Mouse (Mus musculus) heart, adult 2 months (tissue): ENCODE measurements around the gene 4931429L15Rik. TPM values are rescaled to one million over a fixed set of nuclear protein-coding genes. Genes with fewer than 3 reads are reported as not detected.
"Not testable (repeated sequence)": the region's sequence is repeated elsewhere in the genome, so short reads cannot be mapped to it uniquely, and the experiment has no call there.

ENCODE experiments used
- DNase-seq, 2 experiments: peaks; one replicate each; pipeline ENCODE4 v3.0.0; 2021
- H3K27ac ChIP-seq: fragments of 200-600 bp; 2 replicates; pipeline ENCODE4 v1.8.1; 2022
- H3K27me3 ChIP-seq: fragments of 200-500 bp; 2 replicates; pipeline ENCODE4 v1.6.1; 2012; ENCODE audit warnings: mild to moderate bottlenecking, low read length, inconsistent platforms, mixed read lengths; ENCODE audit not compliant: control insufficient read depth, insufficient read depth
- H3K36me3 ChIP-seq: fragments of 200-500 bp; 2 replicates; pipeline ENCODE4 v1.6.1; 2012; ENCODE audit warnings: low read length, inconsistent platforms; ENCODE audit not compliant: control insufficient read depth, insufficient read depth
- H3K4me1 ChIP-seq: fragments of 200-500 bp; 2 replicates; pipeline ENCODE4 v1.6.1; 2011; ENCODE audit warnings: low read length; ENCODE audit not compliant: control insufficient read depth, insufficient read depth
- H3K4me3 ChIP-seq: fragments of 200-600 bp; 2 replicates; pipeline ENCODE4 v1.8.1; 2022
- H3K79me2 ChIP-seq: fragments of 200-500 bp; replicated peaks from 2 replicates; pipeline ENCODE4 v1.6.1; 2012; ENCODE audit warnings: mild to moderate bottlenecking, inconsistent platforms, low read length, moderate library complexity, mixed read lengths; ENCODE audit not compliant: control insufficient read depth, insufficient read depth
- H3K9ac ChIP-seq: fragments of 200-500 bp; 2 replicates; pipeline ENCODE4 v1.6.1; 2012; ENCODE audit warnings: low read depth, mild to moderate bottlenecking, control low read depth, inconsistent platforms, low read length, mixed read lengths
- CTCF ChIP-seq: fragments of 200-600 bp; IDR thresholded peaks from 2 replicates; pipeline ENCODE4 v1.8.1; 2022; ENCODE audit warnings: antibody characterized with exemption, mild to moderate bottlenecking, moderate library complexity
- EP300 ChIP-seq: fragments of 200-500 bp; IDR thresholded peaks from 2 replicates; pipeline ENCODE4 v1.6.1; 2011; ENCODE audit warnings: low read depth, low read length, control low read depth; ENCODE audit not compliant: insufficient read depth
- POLR2A ChIP-seq: fragments of 200-500 bp; IDR thresholded peaks from 2 replicates; pipeline ENCODE4 v1.6.1; 2011; ENCODE audit warnings: mild to moderate bottlenecking, low read depth, low read length, control low read depth; ENCODE audit not compliant: insufficient read depth
- WGBS: fragments of 180-500 bp; shearing (Covaris S2); methylation state at CpG from one replicate; pipeline ENCODE4 v1.1.7; 2018; 5-methylcytosine and 5-hydroxymethylcytosine counted together
- intact Hi-C: fragments of 180-260 bp; cut with DNase I; formaldehyde crosslinking; loops from one replicate; pipeline ENCODE4 v1.15.1; 2025
- long read RNA-seq: library from polyadenylated mRNA; stranded (forward); transcript quantifications from one replicate; pipeline ENCODE4 v2.0.0, GENCODE M21; 2021
- polyA plus RNA-seq: library from polyadenylated mRNA; depleted of rRNA; stranded (reverse); fragments of >200 nt; gene quantifications from 2 replicates; pipeline ENCODE4 v1.2.3, GENCODE M21; 2012; rRNA removed
- total RNA-seq, 2 experiments: library from RNA; stranded (reverse); gene quantifications; 2 replicates each; pipeline ENCODE4 v1.2.3; 2021

4931429L15Rik gene
- not detected for total RNA-seq
- 0.04 TPM in 1 of 2 replicates, not detected in the other for polyA plus RNA-seq
- long read RNA-seq = 0 reads

DNA sequence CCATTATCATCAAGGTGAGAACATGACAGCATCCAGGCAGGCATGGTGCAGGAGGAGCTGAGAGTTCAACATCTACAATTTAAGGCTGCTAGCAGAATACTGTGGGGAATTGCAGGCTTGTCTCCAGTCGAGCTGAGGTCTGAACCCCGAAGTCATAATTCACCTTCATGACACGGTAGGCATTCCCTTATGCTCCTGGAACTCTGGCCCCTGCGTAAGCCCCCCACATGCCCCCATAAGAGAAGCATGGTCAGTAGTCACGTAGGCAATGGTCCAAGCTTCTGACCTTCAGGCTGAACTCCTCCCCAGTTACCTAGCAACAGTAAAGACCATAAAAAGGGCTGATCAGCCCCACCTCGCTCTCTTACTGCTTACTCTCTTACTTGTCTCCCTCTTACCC lies at the start of gene 4931429L15Rik:
Gene 4931429L15Rik, minus strand, starts transcription at position 101 of the 400 bp plus-strand sequence.
- 83% methylated on average over 6 of the region's 6 CpGs for WGBS
- H3K4me1 ChIP-seq, H3K9ac ChIP-seq, H3K79me2 ChIP-seq, H3K4me3 ChIP-seq, H3K36me3 ChIP-seq, DNase-seq, intact Hi-C loops, H3K27ac ChIP-seq, H3K27me3 ChIP-seq: not testable (repeated sequence)

DNA sequence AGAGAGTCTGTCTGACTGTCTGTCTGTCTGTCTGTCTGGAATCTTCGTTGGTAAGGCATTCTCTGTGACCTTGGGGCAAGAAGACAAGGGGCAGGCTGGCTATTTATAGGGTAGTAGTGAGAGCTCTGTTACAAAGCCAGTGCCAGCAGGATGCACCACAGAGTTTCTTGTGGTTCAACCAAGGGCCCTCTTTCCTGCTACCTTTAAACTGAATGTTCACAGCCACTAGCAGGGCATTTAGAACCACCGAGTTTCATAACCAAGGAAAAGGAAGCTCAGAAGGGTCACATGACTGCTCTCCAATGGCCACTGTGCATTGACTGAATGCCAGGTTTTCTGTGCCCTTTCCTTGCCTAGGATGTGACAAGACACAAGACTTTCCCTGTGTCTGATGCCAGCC lies 42.7 kb upstream of the 4931429L15Rik start:
- no peak for DNase-seq
- intact Hi-C loops = no loop called here
- no peak overlapping the region for H3K9ac ChIP-seq
- TF ChIP-seq CTCF (no peak), EP300 (no peak), POLR2A (no peak)
- H3K27ac ChIP-seq = no peak overlapping the region
- H3K4me1 ChIP-seq = no peaks in the 10 kb centered on the region
- H3K27me3 ChIP-seq = peaks cover 1% of the 10 kb centered on the region; the same call in 1 of the 2 replicates
- H3K36me3 ChIP-seq = no peaks in the 10 kb centered on the region
- 21% methylated on average over 2 of the region's 2 CpGs for WGBS
- H3K79me2 ChIP-seq = no peaks in the 10 kb centered on the region
- no peak overlapping the region for H3K4me3 ChIP-seq

DNA sequence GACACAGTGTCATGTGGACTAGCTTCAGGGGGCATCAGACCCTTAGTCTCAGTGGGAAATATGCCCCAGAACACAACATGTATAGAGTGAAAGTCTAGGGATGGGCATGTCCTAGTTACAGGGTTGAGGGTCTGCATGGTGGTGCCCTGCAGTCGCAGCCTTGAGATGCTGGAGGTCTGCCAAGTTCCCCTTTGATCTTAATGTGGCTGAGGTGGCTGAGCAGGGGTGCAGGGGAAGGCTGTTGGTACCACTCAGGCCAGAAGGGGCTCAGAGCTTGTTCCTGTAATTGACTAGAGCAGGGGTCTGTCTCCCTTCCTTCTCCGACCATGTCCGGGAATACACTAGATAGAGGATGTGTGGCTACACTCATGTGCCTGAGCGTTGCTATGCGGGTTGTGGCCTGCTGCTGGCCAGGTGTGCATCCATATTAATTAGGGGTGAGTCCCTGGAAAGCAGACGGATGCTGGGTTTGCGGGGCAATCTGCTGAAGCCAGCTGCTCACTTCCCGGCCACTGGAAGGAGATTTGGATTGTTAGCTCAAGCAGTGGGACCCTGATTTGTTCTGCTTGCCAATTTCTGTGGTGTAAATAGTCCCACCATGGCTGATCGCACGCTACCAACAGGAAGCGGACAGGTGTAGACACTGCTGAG lies 41.8 kb upstream of the 4931429L15Rik start:
- intact Hi-C loops = no loop called here
- no peaks in the 10 kb centered on the region for H3K36me3 ChIP-seq
- 82% methylated on average over 11 of the region's 11 CpGs for WGBS
- H3K4me3 ChIP-seq = no peak overlapping the region
- H3K4me1 ChIP-seq = no peaks in the 10 kb centered on the region
- no peak overlapping the region for H3K9ac ChIP-seq
- no peak for TF ChIP-seq POLR2A
- no peak for TF ChIP-seq CTCF
- TF ChIP-seq EP300 = no peak
- peaks cover 2% of the 10 kb centered on the region; the same call in 1 of the 2 replicates for H3K27me3 ChIP-seq
- no peak for DNase-seq
- H3K27ac ChIP-seq = no peak overlapping the region
- H3K79me2 ChIP-seq = no peaks in the 10 kb centered on the region

DNA sequence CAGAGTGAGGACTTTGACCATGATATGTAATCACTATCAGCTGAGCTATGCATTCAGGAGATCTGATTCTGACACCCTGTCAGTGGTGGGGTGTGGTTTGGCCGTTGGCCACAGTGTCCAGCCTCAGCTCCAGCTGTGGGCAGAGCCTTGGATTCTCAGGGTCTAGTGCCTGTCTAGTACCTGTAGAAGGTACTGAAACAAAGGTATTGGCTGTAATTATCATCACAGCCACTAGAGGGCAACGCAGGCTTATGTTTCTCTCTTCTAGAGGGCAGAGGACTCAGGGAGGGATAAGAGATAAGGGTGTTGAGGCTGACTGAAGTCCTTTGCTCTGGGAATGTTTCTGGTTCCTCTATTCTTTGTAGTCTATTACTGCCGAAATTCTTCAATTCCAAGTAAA lies 34.2 kb upstream of the 4931429L15Rik start:
- H3K9ac ChIP-seq = no peak overlapping the region
- peaks cover 6% of the 10 kb centered on the region for H3K27me3 ChIP-seq
- H3K4me1 ChIP-seq = no peaks in the 10 kb centered on the region
- H3K27ac ChIP-seq = no peak overlapping the region
- peak; percentile 21 to 29 for DNase-seq
- intact Hi-C loops = loop anchor here (2.0 to 5.0 kb wide), 3 partner anchors 381 to 1353 kb away; no protein-coding TSS in a partner anchor
- no peaks in the 10 kb centered on the region for H3K79me2 ChIP-seq
- WGBS = 2% methylated on average over 3 of the region's 3 CpGs
- H3K4me3 ChIP-seq = no peak overlapping the region
- TF ChIP-seq CTCF = peak; percentile 92
- TF ChIP-seq EP300 = no peak
- no peaks in the 10 kb centered on the region for H3K36me3 ChIP-seq

DNA sequence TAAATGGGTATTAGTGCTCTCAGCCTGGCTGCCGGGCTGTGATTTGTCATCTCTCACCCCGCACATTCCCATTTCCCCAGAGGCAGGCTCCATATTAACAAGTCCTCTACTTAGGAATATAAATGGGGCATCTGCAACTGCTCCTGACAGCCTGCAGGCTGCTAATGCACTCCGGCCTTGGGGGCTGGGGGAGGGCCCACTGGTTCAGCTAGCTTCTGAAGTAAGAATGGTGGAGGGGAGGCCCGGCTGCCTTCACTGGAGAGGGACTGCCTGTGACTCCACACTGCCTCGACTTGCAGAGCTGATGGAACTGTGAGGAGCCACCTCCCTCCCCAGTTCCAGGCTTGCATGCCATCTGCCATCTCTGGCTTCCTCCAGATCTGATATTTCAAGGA lies 33.5 kb upstream of the 4931429L15Rik start:
- Histone ChIP-seq H3K27me3 (peaks cover 6% of the 10 kb centered on the region), H3K4me3 (no peak overlapping the region), H3K79me2 (no peaks in the 10 kb centered on the region), H3K36me3 (no peaks in the 10 kb centered on the region), H3K4me1 (no peaks in the 10 kb centered on the region), H3K27ac (no peak overlapping the region), H3K9ac (no peak overlapping the region)
- no peak for DNase-seq
- WGBS = 17% methylated on average over 5 of the region's 5 CpGs
- intact Hi-C loops = loop anchor here (5.0 kb wide), 1 partner anchor 1354 kb away; no protein-coding TSS in a partner anchor
- no peak for TF ChIP-seq CTCF
- TF ChIP-seq POLR2A = no peak
- no peak for TF ChIP-seq EP300

DNA sequence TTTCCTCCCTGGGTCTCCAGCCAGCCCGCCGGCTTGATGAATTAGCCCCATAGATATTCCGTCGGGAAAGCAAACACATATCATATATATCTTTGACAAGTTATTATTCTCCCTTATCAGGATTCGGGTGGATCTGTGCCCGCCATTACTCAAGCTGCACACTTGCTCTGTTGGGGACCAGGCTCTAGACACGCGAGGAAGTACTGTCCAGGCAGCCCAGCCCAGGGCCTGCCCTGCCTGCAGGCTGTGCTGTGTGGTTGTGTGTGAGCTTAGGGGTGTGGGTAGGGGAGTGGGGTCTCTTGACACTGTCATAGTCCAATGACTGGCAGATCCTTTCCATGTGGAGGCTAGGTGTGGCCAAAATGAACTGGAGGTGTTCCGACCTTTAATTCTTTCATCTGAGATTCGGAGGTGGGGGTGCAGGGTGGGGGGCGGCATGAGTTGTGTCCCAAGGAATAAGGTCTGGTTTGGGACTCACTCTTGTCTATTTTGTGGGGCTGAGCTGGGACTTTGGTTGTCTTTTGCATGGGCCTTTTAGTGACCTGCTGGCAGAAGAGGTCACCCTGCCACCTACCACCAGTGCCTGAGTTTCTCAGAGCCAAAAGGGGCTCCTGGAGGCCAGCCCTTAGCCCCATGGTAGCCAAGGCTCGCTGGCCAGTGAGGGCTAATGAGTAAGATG lies 33.0 kb upstream of the 4931429L15Rik start:
- DNase-seq = no peak
- Histone ChIP-seq H3K4me3 (no peak overlapping the region), H3K79me2 (no peaks in the 10 kb centered on the region), H3K9ac (no peak overlapping the region), H3K27me3 (peaks cover 6% of the 10 kb centered on the region), H3K4me1 (no peaks in the 10 kb centered on the region), H3K27ac (no peak overlapping the region), H3K36me3 (no peaks in the 10 kb centered on the region)
- intact Hi-C loops = loop anchor here (5.0 kb wide), 1 partner anchor 1355 kb away; no protein-coding TSS in a partner anchor
- TF ChIP-seq POLR2A (no peak), CTCF (no peak), EP300 (no peak)
- WGBS = 42% methylated on average over 12 of the region's 12 CpGs
